Mouse (Mus musculus) ES-Bruce4 (cell line): ENCODE results near the gene Fbrs.

Experiments used
- CTCF ChIP-seq: IDR thresholded peaks from one replicate; pipeline ENCODE4 v1.8.1; 2011; ENCODE audit warnings: low read depth, low read length
- POLR2A ChIP-seq: IDR thresholded peaks from one replicate; pipeline ENCODE4 v1.8.1; 2011; ENCODE audit warnings: low read length; ENCODE audit not compliant: insufficient read depth

GRCm38 (mm10) chr7:127475186-127475740, 3.7 kb upstream of the Fbrs start:
- no peak for TF ChIP-seq CTCF
- TF ChIP-seq POLR2A = no peak
